ENCODE assay signal across 8 mouse cellular contexts in genomic region chr4:155769496-155769879, GRCm38 (mm10). TPM values are rescaled to one million over a fixed set of nuclear protein-coding genes. Genes with fewer than 3 reads are reported as not detected.
DNase-seq lines count a peak whose midpoint lies in the region; ATAC-seq lines count a peak whose summit lies in the region.
"Had no signal": no experiment of that assay in that cellular context is flagged by ENCODE, and none has a peak within 500 bp of the region (broad histone marks: within the 10 kb centered on the region; RNA-seq: fewer than 3 reads in every experiment).

No protein-coding gene starts in this region.

- H3K36me3 ChIP-seq in kidney, embryonic 16.5 days (ENCODE audit: insufficient read depth, low read length) = no peaks in the 10 kb centered on the region
- H3K36me3 ChIP-seq in embryonic facial prominence, embryonic 14.5 days (ENCODE audit: control insufficient read depth, insufficient read depth, low read length) = no peaks in the 10 kb centered on the region
- no peaks in the 10 kb centered on the region for H3K36me3 ChIP-seq in intestine, embryonic 15.5 days
- no peaks in the 10 kb centered on the region for H3K36me3 ChIP-seq in neural tube, embryonic 13.5 days

- peak overlapping the region; percentile 75 for H3K9ac ChIP-seq in kidney, embryonic 16.5 days (replicated peaks; ENCODE audit: low read length)
- H3K9ac ChIP-seq in embryonic facial prominence, embryonic 14.5 days (ENCODE audit: low read depth, low read length) = peak overlapping the region; percentile 80
- peak overlapping the region; percentile 77 for H3K9ac ChIP-seq in intestine, embryonic 15.5 days
- peak overlapping the region; percentile 81 for H3K9ac ChIP-seq in neural tube, embryonic 13.5 days

- peak overlapping the region; percentile 65 for H3K4me2 ChIP-seq in kidney, embryonic 16.5 days (replicated peaks; ENCODE audit: low read depth, low read length)
- H3K4me2 ChIP-seq in embryonic facial prominence, embryonic 14.5 days (ENCODE audit: low read depth, low read length) = peak overlapping the region; percentile 87
- H3K4me2 ChIP-seq in intestine, embryonic 15.5 days (replicated peaks) = peak overlapping the region; percentile 88
- peak overlapping the region; percentile 66 for H3K4me2 ChIP-seq in neural tube, embryonic 13.5 days

- no peak for ATAC-seq in kidney, embryonic 16.5 days (ENCODE audit: low FRiP score, low TSS enrichment)
- no peak for ATAC-seq in embryonic facial prominence, embryonic 14.5 days (ENCODE audit: low read depth)
- no peak for ATAC-seq in intestine, embryonic 15.5 days
- ATAC-seq in neural tube, embryonic 13.5 days (ENCODE audit: low read depth) = peak; percentile 2; the same call in 1 of the 2 replicates

- H3K27me3 ChIP-seq in kidney, embryonic 16.5 days (ENCODE audit: insufficient read depth, low read length) = peaks cover 5% of the 10 kb centered on the region; the same call in 1 of the 2 replicates
- no peaks in the 10 kb centered on the region for H3K27me3 ChIP-seq in embryonic facial prominence, embryonic 14.5 days (replicated peaks; ENCODE audit: control insufficient read depth, insufficient read depth, low read length)
- no peaks in the 10 kb centered on the region for H3K27me3 ChIP-seq in intestine, embryonic 15.5 days (replicated peaks)
- peaks cover 24% of the 10 kb centered on the region for H3K27me3 ChIP-seq in neural tube, embryonic 13.5 days

- no peak overlapping the region for H3K27ac ChIP-seq in kidney, embryonic 16.5 days (ENCODE audit: low read length)
- H3K27ac ChIP-seq in embryonic facial prominence, embryonic 14.5 days (replicated peaks; ENCODE audit: low read depth, low read length) = no peak overlapping the region
- 0 out of 2 replicates have a peak overlapping the region, but pooled peaks have one; percentile 9 for H3K27ac ChIP-seq in intestine, embryonic 15.5 days
- H3K27ac ChIP-seq in neural tube, embryonic 13.5 days (replicated peaks) = peak overlapping the region; percentile 49

- DNase-seq in kidney, adult 11 months = no peak
- no peak for DNase-seq in embryonic facial prominence, embryonic 14.5 days (ENCODE audit: low spot score)
- DNase-seq in layer of hippocampus, adult 8-10 months (ENCODE audit: low spot score in 2 of 2) = no peak
- DNase-seq in urinary bladder, postnatal 14 days (ENCODE audit: low spot score) = no peak

- H3K4me3 ChIP-seq in kidney, embryonic 16.5 days (ENCODE audit: low read length) = peak overlapping the region; percentile 53
- peak overlapping the region; percentile 55 for H3K4me3 ChIP-seq in embryonic facial prominence, embryonic 14.5 days (ENCODE audit: low read depth, low read length)
- H3K4me3 ChIP-seq in intestine, embryonic 15.5 days (replicated peaks) = peak overlapping the region; percentile 53
- H3K4me3 ChIP-seq in neural tube, embryonic 13.5 days = peak overlapping the region; percentile 46

- no peaks in the 10 kb centered on the region for H3K9me3 ChIP-seq in kidney, embryonic 16.5 days (ENCODE audit: low read length)
- H3K9me3 ChIP-seq in embryonic facial prominence, embryonic 14.5 days (ENCODE audit: control insufficient read depth, low read length) = no peaks in the 10 kb centered on the region
- H3K9me3 ChIP-seq in intestine, embryonic 15.5 days = no peaks in the 10 kb centered on the region
- H3K9me3 ChIP-seq in neural tube, embryonic 13.5 days = no peaks in the 10 kb centered on the region

- 54% methylated on average over 5 of the region's 5 CpGs for WGBS in kidney, embryonic 16.5 days
- WGBS in embryonic facial prominence, embryonic 14.5 days = 44% methylated on average over 5 of the region's 5 CpGs
- 69% methylated on average over 5 of the region's 5 CpGs for WGBS in intestine, embryonic 15.5 days
- WGBS in neural tube, embryonic 13.5 days = 69% methylated on average over 5 of the region's 5 CpGs

- peaks cover 16% of the 10 kb centered on the region for H3K4me1 ChIP-seq in kidney, embryonic 16.5 days (ENCODE audit: insufficient read depth, low read length)
- peaks cover 9% of the 10 kb centered on the region for H3K4me1 ChIP-seq in embryonic facial prominence, embryonic 14.5 days (ENCODE audit: control insufficient read depth, insufficient read depth, low read length)
- peaks cover 29% of the 10 kb centered on the region for H3K4me1 ChIP-seq in intestine, embryonic 15.5 days (replicated peaks)
- H3K4me1 ChIP-seq in neural tube, embryonic 13.5 days (replicated peaks) = peaks cover 27% of the 10 kb centered on the region

RNA-seq across cellular contexts. Expression of gene Vwa1, which starts 5.0 kb away (rescaled TPM):
- polyA plus RNA-seq in kidney, embryonic 16.5 days (2015; fragmentation: Nextera tagmentation; extraction: Ambion mirVana) = 7.4 and 11.3 TPM in 2 replicates
- polyA plus RNA-seq in embryonic facial prominence, embryonic 14.5 days (2014; fragmentation: Nextera tagmentation; extraction: Ambion mirVana) = 12.7 and 14.9 TPM in 2 replicates
- 16.7 TPM in 2 replicates for polyA plus RNA-seq in intestine, embryonic 15.5 days (2015; fragmentation: Nextera tagmentation; extraction: Ambion mirVana)
- polyA plus RNA-seq in neural tube, embryonic 13.5 days (2015; fragmentation: Nextera tagmentation; extraction: Ambion mirVana) = 23.0 and 23.4 TPM in 2 replicates
- 10 to 100 TPM; 13.3 to 14.9 (median 14.2) TPM for total RNA-seq in layer of hippocampus, adult 8-10 months (2022)

RNA-seq across cellular contexts. Expression of gene Atad3a, which starts 8.6 kb away (rescaled TPM):
- 138 and 142 TPM in 2 replicates for polyA plus RNA-seq in kidney, embryonic 16.5 days (2015; fragmentation: Nextera tagmentation; extraction: Ambion mirVana)
- polyA plus RNA-seq in embryonic facial prominence, embryonic 14.5 days (2014; fragmentation: Nextera tagmentation; extraction: Ambion mirVana) = 77.0 and 77.9 TPM in 2 replicates
- 135 and 156 TPM in 2 replicates for polyA plus RNA-seq in intestine, embryonic 15.5 days (2015; fragmentation: Nextera tagmentation; extraction: Ambion mirVana)
- 75.1 and 76.4 TPM in 2 replicates for polyA plus RNA-seq in neural tube, embryonic 13.5 days (2015; fragmentation: Nextera tagmentation; extraction: Ambion mirVana)
- 10 to 100 TPM; 62.3 to 79.7 (median 65.0) TPM for total RNA-seq in layer of hippocampus, adult 8-10 months (2022)

RNA-seq across cellular contexts. Expression of gene Tmem88b, which starts 16.2 kb away (rescaled TPM):
- polyA plus RNA-seq in kidney, embryonic 16.5 days (2015; fragmentation: Nextera tagmentation; extraction: Ambion mirVana) = 0.32 and 0.33 TPM in 2 replicates
- 0.92 and 1.2 TPM in 2 replicates for polyA plus RNA-seq in embryonic facial prominence, embryonic 14.5 days (2014; fragmentation: Nextera tagmentation; extraction: Ambion mirVana)
- 1.00 and 1.1 TPM in 2 replicates for polyA plus RNA-seq in intestine, embryonic 15.5 days (2015; fragmentation: Nextera tagmentation; extraction: Ambion mirVana)
- 0.49 and 1.1 TPM in 2 replicates for polyA plus RNA-seq in neural tube, embryonic 13.5 days (2015; fragmentation: Nextera tagmentation; extraction: Ambion mirVana)
- total RNA-seq in layer of hippocampus, adult 8-10 months (2022) = 10 to 100 TPM; 30.2 to 36.9 (median 34.5) TPM

RNA-seq across cellular contexts. Expression of gene Ankrd65, which starts 20.8 kb away (rescaled TPM):
- polyA plus RNA-seq in kidney, embryonic 16.5 days (2015; fragmentation: Nextera tagmentation; extraction: Ambion mirVana) = 0.32 and 0.41 TPM in 2 replicates
- not detected in 2 replicates for polyA plus RNA-seq in embryonic facial prominence, embryonic 14.5 days (2014; fragmentation: Nextera tagmentation; extraction: Ambion mirVana)
- polyA plus RNA-seq in intestine, embryonic 15.5 days (2015; fragmentation: Nextera tagmentation; extraction: Ambion mirVana) = not detected in 2 replicates
- polyA plus RNA-seq in neural tube, embryonic 13.5 days (2015; fragmentation: Nextera tagmentation; extraction: Ambion mirVana) = not detected in 2 replicates
- not detected for total RNA-seq in layer of hippocampus, adult 8-10 months (2022)
- total RNA-seq: gastrocnemius, postnatal 10 days had no signal

RNA-seq across cellular contexts. Expression of gene Mrpl20, which starts 33.2 kb away (rescaled TPM):
- 205 and 209 TPM in 2 replicates for polyA plus RNA-seq in kidney, embryonic 16.5 days (2015; fragmentation: Nextera tagmentation; extraction: Ambion mirVana)
- 199 and 219 TPM in 2 replicates for polyA plus RNA-seq in embryonic facial prominence, embryonic 14.5 days (2014; fragmentation: Nextera tagmentation; extraction: Ambion mirVana)
- 225 and 226 TPM in 2 replicates for polyA plus RNA-seq in intestine, embryonic 15.5 days (2015; fragmentation: Nextera tagmentation; extraction: Ambion mirVana)
- polyA plus RNA-seq in neural tube, embryonic 13.5 days (2015; fragmentation: Nextera tagmentation; extraction: Ambion mirVana) = 249 and 265 TPM in 2 replicates
- total RNA-seq in layer of hippocampus, adult 8-10 months (2022) = 10 to 100 TPM; 74.2 to 85.2 (median 78.2) TPM

Comparison
In these comparisons a context has a peak if more than half of its experiments do, and no peak if none do; other contexts are left out.
1. H3K27ac ChIP-seq: peak in intestine, embryonic 15.5 days (single experiment) and neural tube, embryonic 13.5 days (single experiment); none in kidney, embryonic 16.5 days (single experiment) and embryonic facial prominence, embryonic 14.5 days (single experiment).
2. Peak in every context shown above with its lines, with median percentiles within 50 percentile points of each other: H3K4me2 ChIP-seq, H3K4me3 ChIP-seq and H3K9ac ChIP-seq.